Mouse (Mus musculus) thymus, adult 2 months (tissue): ENCODE results near the gene Mgp.

Source experiments
- CTCF ChIP-seq: fragments of 200-500 bp; IDR thresholded peaks from 2 replicates; pipeline ENCODE4 v1.5.1; 2012; ENCODE audit warnings: mild to moderate bottlenecking, control low read depth, low read length, moderate library complexity, borderline replicate concordance; ENCODE audit not compliant: control insufficient read depth, poor library complexity, insufficient read depth; ENCODE audit errors: extremely low read depth
- POLR2A ChIP-seq: fragments of 200-500 bp; IDR thresholded peaks from 2 replicates; pipeline ENCODE4 v1.6.1; 2012; ENCODE audit warnings: mild to moderate bottlenecking, low read length, control low read depth, moderate library complexity; ENCODE audit not compliant: control insufficient read depth, poor library complexity, insufficient read depth; ENCODE audit errors: extremely low read depth

GRCm38 (mm10) chr6:136865360-136865759 lies 10.3 kb downstream of the Mgp start:
- TF ChIP-seq CTCF: no peak
- TF ChIP-seq POLR2A: no peak
